Mouse (Mus musculus): ENCODE results near the gene Trim56.

DNA sequence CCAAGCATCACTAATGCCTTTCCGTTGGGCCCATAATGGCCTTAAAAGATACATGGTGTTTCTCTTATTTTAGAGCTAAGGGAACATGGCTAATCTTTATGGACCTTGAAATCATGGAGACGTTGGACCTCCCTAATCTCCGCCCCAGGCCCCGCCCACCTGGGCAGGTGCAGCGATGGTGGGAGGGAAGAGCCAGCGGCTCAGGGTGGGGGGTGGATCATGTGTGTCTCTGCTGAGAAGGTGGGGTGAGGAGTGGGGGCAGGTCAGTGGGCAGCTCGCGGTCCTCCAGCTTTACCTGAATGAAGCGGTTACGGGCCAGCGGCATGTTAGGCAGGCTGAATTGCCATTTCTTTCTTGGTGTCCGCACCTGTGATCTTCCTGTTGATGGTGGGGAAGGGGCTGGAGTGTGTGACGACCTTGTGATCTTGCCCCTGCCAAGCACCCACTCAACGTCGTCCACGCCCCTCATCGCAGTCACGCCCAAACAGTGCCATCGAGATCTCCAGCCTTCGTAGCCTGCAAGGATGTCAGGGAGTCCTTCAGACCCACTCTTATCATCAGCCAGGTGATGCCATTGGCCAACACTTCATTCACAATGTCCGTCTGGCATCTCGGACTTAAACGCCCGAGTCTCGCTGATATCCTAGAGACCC, 5.9 kb downstream of the Trim56 start:
- TF ChIP-seq CTCF (IDR thresholded peaks at IDR 0.05; ENCODE audit: low read depth, low read length) (no peak), TAL1 (conservative IDR thresholded peaks at IDR 0.05; ENCODE audit: low read depth, low read length) (no peak)

All from G1E (cell line).